Mouse (Mus musculus): Measurements from ENCODE around the gene Dbn1. TPM values are rescaled to one million over a fixed set of nuclear protein-coding genes. Genes with fewer than 3 reads are reported as not detected.

Dbn1 gene
- total and polyA plus RNA-seq, 3 experiments = 12.6 to 41.5 (median 25.9) TPM

- DNase-seq = peak; percentile 89
Observed at GRCm38 (mm10) chr13:55510668-55511491, 23.0 kb upstream of the Dbn1 start.

- DNase-seq = no peak
Observed at GRCm38 (mm10) chr13:55510332-55510667, 22.4 kb upstream of the Dbn1 start.

GRCm38 (mm10) chr13:55508531-55508930 is 20.6 kb upstream of the Dbn1 start:
- no peak for DNase-seq

GRCm38 (mm10) chr13:55507877-55508276 is 20.0 kb upstream of the Dbn1 start:
- DNase-seq = no peak

GRCm38 (mm10) chr13:55506697-55507096 is 18.8 kb upstream of the Dbn1 start:
- peak; percentile 28 for DNase-seq

GRCm38 (mm10) chr13:55505810-55506209 is 17.9 kb upstream of the Dbn1 start:
- no peak for DNase-seq

GRCm38 (mm10) chr13:55504390-55504789 is 16.5 kb upstream of the Dbn1 start:
- no peak for DNase-seq

GRCm38 (mm10) chr13:55502405-55502804 is 14.5 kb upstream of the Dbn1 start:
- no peak for DNase-seq

GRCm38 (mm10) chr13:55500575-55500974 is 12.7 kb upstream of the Dbn1 start:
- no peak for DNase-seq

GRCm38 (mm10) chr13:55498906-55499305 is 11.0 kb upstream of the Dbn1 start:
- no peak for DNase-seq

GRCm38 (mm10) chr13:55496661-55497060 is 8.8 kb upstream of the Dbn1 start:
- DNase-seq = no peak

GRCm38 (mm10) chr13:55495702-55496101 is 7.8 kb upstream of the Dbn1 start:
- DNase-seq = no peak

GRCm38 (mm10) chr13:55494883-55495621 is 7.1 kb upstream of the Dbn1 start:
- peak; percentile 56 for DNase-seq

- no peak for DNase-seq
Observed at GRCm38 (mm10) chr13:55494257-55494656, 6.3 kb upstream of the Dbn1 start.

GRCm38 (mm10) chr13:55486916-55487577 is 864 bp downstream of the Dbn1 start:
- DNase-seq = peak; percentile 51

GRCm38 (mm10) chr13:55486029-55486794 is 1.7 kb downstream of the Dbn1 start:
- DNase-seq = no peak

GRCm38 (mm10) chr13:55484520-55485088 is 3.3 kb downstream of the Dbn1 start:
- DNase-seq = no peak

- DNase-seq = no peak
Observed at GRCm38 (mm10) chr13:55483593-55483992, 4.3 kb downstream of the Dbn1 start.

- no peak for DNase-seq
Observed at GRCm38 (mm10) chr13:55483071-55483470, 4.8 kb downstream of the Dbn1 start.

- DNase-seq = peak; percentile 78
Observed at GRCm38 (mm10) chr13:55482542-55482941, 5.4 kb downstream of the Dbn1 start.

GRCm38 (mm10) chr13:55479929-55480328 is 8.0 kb downstream of the Dbn1 start:
- DNase-seq = no peak

GRCm38 (mm10) chr13:55479008-55479407 is 8.9 kb downstream of the Dbn1 start:
- no peak for DNase-seq
